Mouse (Mus musculus) heart, postnatal 14 days (tissue): Measurements from ENCODE around the gene Ptpre. TPM values are rescaled to one million over a fixed set of nuclear protein-coding genes. Genes with fewer than 3 reads are reported as not detected.

ENCODE experiments used
- DNase-seq, 2 experiments: peaks; one replicate each; pipeline ENCODE4 v3.0.0; 2021 to 2022
- intact Hi-C: fragments of 180-260 bp; cut with DNase I; formaldehyde crosslinking; loops from one replicate; pipeline ENCODE4 v1.15.1; 2025
- total RNA-seq, 2 experiments: library from RNA; stranded (reverse); gene quantifications; 2 replicates each; pipeline ENCODE4 v1.2.3; 2021

Gene Ptpre
- total RNA-seq, 2 experiments from 2014 or later, result 4.1 to 4.4 TPM

DNA sequence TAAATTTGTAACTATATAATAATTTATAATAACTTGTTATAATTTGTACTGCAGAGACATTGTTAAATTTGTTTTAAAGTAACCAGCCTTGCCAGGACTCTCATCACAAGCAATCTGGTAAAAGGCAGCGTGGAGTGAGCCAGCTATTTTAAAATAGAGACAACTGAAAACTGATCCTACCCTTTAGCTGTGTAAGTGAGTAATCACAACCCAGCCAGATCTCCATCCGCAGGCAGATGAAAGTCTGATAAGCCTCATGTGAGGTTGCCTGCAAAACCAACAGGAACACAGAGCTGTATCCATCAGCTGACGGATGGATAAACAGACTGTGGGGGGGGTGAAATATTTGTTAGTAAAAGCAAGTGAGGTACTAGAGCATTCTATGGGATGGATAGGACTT lies 62.8 kb downstream of the Ptpre start:
- DNase-seq, result no peak
- intact Hi-C loops, result no loop called here

DNA sequence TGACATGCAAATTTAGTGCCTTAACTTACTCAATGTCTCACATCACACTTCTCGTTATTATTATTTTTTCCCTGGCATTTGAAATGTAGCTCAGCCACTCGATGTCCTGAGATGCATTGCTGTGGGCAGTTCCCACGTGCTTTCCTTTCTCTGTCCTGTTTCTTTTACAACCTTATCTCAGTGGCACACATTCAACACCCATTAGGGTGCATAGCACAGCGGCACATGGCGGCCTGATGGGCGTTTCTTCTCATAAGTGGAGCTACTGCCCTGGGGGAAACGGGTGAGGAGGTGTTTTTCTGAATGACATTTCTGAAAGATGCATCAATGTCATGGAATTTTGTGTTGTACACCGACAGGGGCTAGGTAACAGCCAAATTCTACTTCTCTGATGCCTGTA lies 64.3 kb downstream of the Ptpre start:
- no peak for DNase-seq
- intact Hi-C loops, result no loop called here

DNA sequence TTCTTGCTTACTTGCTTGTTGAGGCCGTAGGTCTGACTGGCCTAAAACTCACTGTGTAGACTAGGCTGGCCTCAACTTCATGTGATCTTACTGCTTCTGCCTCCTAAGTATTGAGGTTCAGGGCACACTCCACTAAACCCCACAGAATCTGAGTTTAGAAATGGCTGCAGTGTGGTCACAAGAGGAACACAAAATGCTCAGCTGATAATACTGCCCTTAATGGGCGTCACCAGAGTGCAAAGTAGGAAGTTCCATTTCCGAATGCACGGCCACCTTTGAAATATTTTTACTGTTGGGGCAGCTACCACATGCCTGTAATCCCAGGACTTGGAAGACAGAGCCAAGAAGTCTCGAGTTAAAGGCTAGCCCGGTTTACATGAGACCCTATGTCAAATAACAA lies 65.0 kb downstream of the Ptpre start:
- intact Hi-C loops, result no loop called here
- DNase-seq, result no peak

DNA sequence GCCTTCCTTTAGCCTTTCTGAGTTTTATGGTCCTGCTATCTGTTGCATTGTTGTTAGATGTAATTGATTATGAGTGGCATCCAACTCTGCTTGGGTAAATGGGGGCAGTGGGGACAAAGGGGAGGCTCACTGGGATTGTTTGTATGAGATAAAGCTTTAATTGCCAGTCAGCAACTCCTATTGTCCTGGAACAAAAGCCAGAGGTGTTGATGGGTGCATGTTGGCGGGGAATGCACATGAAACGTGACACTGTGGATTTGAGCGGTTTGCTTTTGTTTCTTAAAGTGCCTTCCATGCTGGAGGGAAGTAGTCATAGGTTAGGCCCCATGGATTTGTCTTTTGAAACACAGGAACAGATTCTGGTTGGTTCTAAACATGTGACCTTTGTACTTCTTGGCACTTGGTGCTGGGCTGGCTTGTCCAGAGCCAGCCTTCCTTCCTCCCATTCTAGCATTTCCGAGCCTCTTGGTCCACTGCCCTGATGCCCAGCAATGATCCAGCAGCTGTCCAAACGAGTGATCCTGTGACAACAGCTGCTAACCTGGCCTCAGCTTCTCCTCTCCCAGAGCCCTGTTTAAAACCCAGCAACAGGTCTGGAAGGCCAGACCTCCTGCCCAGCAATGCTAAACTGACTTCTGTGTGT lies 65.7 kb downstream of the Ptpre start:
- intact Hi-C loops, result no loop called here
- peak; percentile 30 to 48 for DNase-seq

DNA sequence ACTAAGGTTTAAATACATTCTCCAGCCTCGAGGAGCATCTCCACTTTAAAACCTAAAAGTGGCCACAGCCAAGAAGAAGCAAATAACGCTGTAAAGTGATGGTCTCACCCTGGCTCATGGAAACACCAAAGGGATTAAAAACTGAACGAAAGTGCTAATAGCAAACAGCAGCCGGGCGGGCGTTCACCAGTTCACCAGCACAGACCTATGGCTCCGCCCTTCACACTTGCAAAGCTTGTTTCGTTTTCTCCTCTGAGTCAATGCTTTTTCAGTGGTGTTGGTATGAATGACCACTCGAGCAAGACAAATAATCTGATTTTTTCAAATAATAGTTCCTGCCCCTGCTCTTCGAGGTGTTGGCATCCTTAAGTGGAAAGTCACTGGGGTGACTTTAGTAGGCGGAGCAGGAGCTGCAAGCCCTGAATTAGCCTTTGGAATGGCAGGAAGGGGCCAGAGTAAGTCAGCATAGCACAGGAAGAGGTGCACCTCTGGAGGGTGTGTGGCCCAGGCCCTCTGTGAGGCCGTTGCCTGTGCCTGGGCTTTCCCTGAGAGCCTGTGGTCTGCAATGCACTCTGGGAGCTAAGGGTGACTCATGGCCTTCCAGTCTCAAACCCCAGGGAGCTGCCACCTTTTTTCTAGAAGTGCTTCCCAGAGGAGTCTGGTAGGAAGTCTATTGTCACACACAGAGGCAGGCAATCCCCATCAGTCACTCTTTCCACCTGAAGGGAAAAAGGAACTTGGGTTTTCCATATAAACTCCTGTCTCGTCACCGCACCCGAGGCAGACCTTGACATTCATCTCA lies 67.9 kb downstream of the Ptpre start:
- intact Hi-C loops, result no loop called here
- DNase-seq, result no peak

DNA sequence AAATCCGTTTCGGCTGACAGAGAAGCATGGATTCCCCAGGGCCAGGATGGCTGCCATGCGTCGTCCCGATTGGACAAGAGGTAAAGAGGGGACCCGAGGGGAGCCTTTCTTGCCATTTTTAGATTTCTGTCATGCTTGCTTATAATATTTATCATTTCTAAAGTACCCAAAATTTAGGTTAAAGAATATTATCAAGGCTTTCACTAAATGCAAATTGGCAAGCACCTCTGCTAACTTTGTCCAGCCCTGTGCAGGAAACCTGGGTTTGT lies 68.5 kb downstream of the Ptpre start:
- no peak for DNase-seq
- intact Hi-C loops, result no loop called here

DNA sequence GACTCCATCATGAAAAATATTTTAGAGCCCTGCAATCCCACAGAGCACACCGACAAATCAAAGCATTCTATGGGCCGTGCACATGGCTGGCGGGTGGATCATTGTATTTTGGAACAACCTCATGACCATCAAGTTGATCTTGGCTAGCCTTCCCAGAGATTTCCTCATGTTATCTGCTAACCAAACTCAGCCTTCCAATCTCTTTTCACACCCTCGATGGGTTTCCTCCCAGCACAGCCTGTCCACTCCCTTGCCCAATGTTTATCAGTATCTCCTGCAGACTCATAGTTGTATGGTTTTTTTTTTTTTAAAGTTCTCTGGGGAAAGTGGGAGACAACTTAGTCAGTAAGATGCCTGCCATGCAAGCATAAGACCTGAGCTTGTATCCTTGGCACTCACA lies 70.9 kb downstream of the Ptpre start:
- no peak for DNase-seq
- intact Hi-C loops, result no loop called here

DNA sequence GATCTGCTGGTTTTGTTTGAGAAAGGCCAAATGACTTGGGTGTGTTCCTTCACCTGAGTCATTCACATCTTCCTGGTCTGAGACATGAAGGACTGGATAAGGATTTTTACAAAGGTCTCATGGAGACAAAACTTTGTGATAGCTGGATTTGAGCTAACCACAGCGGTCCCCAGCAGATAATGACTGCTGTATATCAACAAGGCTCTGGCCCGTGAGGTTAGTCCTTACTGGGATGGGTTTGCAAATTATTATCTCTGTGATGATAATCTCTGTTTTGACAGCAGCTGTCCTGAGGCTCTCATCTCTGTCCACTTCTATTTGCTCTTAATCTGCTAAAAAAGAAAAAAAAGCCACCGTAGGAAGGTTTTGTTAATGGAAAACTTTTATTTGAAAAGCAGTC lies 71.7 kb downstream of the Ptpre start:
- intact Hi-C loops, result no loop called here
- no peak for DNase-seq

DNA sequence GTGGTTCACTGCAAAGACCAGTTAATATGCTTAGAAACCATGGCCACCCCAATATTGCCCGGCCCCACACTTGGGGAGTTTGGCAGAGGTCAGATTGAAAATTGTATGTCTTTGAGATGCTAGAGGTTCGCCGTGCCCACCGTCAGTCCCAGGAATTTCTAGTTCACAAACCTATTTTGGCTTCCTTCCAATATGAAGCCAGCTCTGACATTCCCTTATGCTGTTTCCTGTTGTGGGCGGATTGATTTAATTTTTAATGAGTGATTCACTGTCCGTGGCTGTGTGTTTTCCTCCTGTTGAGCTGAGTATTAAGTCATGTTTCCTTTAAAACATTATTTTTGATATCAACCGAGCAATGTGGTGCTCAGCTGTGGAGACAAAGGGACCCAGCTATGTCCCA lies 72.4 kb downstream of the Ptpre start:
- intact Hi-C loops, result no loop called here
- DNase-seq, result no peak

DNA sequence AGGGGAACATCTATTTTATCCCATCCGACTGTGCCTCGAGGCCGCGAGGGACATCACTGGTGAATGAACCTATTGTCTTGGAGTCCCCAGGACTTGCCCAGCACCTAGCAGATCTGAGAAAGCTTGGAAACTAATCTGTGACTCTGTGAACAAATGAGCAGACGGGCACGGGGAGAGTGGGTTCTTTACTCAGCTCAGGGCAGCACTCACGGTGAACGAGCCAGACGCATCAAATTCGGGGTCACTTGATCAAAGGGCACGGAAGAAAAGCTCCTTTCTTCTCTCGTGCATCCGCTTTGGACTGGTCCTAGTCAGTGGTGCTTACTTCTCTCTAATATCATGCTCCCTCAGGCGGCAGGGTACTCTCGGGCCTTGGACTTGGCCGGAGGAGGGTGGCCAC lies 75.0 kb downstream of the Ptpre start:
- intact Hi-C loops, result no loop called here
- DNase-seq, result no peak

DNA sequence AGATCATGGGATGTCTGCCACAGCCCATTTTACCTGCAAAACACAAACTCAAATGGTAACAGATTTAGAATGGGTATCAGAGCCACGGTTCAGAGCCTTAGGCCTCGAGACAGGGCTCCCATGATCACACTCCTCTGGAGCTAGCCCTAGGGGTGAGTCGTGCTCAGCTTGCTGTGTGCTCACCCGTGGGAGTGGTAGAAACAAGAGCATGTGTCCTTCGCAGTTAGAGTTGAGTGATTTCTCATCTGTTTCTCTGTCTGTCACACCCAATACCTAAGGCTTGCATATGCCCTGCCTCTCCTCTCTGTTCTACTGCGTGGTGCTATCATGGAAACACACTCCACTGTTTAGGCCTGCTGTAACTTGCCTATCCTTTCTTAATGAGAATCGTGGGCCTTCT lies 75.5 kb downstream of the Ptpre start:
- DNase-seq, result no peak
- intact Hi-C loops, result no loop called here

DNA sequence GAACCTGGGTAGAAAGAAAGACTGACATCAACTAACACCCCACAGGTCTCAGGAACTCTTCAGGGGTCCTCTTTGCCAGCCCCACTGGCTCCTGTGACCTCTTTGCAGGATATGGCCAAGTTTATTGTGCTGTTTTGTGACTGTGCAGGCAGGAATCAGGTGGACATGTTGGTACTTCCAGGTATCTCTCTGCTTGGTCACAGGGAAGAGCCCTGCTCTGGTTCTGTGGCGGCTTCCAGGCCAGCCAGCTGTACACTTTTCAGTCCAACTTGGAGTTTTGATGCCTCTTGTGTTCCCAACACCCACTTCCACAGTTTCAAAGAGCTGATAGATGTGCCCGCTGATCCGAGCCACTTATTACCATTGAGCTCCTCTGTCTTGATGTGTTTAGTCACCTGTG lies 76.1 kb downstream of the Ptpre start:
- DNase-seq, result no peak
- intact Hi-C loops, result no loop called here

DNA sequence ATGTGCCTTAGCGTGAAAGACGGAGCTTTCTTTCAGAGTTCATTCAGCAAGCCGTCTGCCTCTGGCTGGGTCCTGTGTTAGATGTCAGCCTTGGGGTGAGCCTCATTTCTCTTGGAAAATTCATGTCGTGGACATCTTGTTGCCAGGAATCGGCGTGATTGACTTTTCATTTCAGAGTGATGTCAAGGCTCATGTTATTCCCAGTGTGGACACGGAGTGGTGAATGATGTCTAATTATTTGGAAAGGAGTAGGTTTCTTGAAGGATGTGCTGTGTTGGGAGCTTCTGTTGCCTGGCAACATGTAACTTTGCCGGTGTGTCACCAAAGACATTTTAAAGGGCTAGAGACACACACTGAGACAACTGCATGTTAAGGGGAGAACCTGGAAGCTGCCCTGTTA lies 77.6 kb downstream of the Ptpre start:
- intact Hi-C loops, result no loop called here
- no peak for DNase-seq

DNA sequence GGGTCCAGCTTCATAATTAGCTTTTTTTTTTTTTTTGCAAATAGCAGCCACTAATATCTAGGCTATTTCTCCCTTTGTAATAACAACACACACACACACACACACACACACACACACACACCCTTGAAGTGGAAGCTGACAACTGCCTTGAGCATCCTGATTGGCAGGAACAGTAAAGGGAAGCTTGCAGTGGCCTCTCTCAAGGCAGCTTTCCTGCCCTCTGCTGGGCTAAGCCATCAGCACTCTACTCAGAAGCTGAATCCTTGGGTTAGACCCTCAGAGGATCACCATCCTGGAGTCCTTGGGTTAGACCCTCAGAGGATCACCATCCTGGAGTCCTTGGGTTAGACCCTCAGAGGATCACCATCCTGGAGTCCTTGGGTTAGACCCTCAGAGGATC lies 79.2 kb downstream of the Ptpre start:
- intact Hi-C loops, result loop anchor here (2.0 kb wide), 1 partner anchor 80 kb away; the partner anchor contains the start of gene Ptpre

DNA sequence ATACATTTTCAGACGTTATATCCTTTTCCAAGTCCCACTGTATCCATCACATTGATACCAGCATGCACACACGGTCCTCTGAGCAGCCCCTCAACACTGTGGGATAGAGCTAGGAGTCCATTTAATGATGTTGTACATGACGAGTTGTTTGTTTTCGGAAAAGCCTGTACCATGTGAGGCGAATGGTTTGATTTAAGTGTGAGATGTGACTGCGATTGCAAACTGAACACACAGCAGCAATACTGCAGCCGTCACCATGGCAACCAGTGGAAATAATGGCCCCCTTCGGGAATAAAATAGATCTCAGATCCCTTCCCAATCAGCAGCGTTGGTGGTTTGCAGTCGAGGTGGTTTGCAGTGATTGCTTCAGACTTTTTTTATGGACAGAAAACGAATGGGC lies 80.5 kb downstream of the Ptpre start:
- intact Hi-C loops, result loop anchor here (2.0 kb wide), 1 partner anchor 81 kb away; the partner anchor contains the start of gene Ptpre

More for the DNA sequence above, 79.2 kb downstream of the Ptpre start:
- peak; percentile 15 to 37 for DNase-seq

DNA sequence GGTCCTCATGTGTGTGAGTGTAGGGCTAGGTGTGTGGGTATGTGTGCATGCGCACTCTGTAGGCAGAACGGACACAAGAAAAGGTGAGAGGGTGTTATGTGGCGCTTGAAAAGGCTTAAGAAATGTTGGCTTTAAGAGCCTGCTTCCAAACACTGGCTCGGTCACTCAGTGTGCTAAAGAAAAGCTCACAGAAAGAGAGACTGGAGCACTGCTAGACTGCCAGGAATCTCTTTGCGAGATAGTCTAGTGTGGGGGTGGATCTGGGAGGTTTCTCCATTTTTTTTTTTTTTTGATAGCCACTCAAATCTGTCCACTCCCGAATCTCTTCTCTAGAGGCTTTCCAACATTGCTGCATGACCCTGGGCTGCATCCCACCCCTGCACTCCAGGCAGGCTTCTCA lies 84.4 kb downstream of the Ptpre start:
- no peak for DNase-seq
- intact Hi-C loops, result no loop called here

More for the DNA sequence above, 80.5 kb downstream of the Ptpre start:
- DNase-seq, result no peak

DNA sequence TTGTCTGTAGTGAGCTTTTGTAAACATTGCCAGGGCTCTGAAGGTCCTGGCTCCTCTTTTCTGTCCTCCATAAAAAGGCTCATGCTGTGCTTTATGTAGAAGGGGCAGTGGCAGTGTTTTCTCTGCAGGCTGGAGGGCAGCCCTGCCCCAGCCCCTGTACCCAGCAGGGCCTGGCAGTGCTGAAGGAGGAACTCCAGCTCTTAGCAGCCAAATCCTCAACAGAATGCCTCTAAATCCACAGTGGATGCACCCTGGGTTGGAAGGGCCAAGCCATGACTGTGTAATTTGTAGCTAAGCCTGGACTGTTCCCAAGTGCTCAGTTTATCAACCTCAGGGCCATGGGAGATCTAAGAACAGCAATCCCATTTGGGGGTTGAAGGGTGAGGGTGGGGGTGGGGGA lies 85.0 kb downstream of the Ptpre start:
- DNase-seq, result no peak
- intact Hi-C loops, result no loop called here

DNA sequence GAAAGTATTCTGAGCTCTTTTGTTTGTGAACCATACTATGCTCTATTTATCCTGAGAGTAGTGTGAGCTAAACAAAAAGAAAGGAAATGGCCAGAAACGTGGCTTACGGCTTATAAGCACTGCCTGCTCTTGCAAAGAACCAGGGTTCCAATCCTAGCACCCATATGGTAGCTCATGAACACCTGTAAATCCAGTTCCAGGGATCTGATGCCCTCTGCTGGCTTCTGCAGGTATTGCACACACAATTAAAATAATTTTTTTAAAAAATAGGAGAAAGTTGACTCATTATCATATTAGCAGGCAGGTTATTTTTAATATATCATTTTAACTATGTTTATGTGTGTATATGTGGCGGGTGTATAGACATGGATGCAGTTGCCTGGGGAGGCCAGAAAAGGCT lies 87.6 kb downstream of the Ptpre start:
- DNase-seq, result no peak
- intact Hi-C loops, result loop anchor here (1.0 to 5.0 kb wide), 2 partner anchors 88 to 138 kb away; partner anchors contain the start of gene Ptpre

DNA sequence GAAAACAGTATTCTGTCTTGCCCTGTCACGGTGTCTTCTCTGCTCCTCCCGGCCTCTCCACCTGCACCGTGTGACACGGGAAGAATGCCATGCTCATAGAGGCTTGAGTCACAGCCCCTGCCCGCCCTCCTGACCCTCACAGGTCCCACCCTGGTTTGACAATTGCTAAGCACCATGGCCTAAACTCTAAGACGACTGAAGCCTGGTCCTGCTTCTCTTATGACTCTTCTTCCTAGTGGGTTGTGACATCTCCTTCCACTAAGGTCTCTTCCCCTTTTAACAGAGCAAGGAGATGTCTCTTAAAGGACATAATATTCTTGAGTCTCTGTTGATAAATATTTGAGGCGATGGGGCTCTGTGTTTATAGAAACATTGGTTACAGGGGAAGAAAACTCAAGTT lies 91.1 kb downstream of the Ptpre start:
- no peak for DNase-seq
- intact Hi-C loops, result loop anchor here (5.0 kb wide), 1 partner anchor 141 kb away; no protein-coding TSS in a partner anchor

DNA sequence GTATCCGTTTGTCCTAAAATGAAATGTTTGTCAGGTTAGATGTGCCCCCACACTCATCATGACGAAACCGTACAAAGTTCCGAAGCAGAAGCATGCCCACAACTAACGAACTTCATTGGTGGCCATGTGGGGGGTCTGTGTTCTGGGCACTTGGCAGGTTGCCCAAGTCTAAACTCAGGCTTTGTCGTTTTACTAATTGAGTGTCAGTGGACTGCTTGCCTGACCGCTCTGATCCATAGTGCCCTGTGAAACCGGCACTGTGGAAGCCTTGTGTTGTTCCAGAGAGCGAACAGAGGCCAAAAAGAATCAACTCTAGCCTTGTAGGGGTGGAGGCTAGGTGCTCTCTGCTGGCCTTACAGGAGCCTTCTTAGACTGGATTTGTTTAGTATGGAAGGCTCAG lies 91.7 kb downstream of the Ptpre start:
- no peak for DNase-seq
- intact Hi-C loops, result loop anchor here (5.0 kb wide), 1 partner anchor 142 kb away; no protein-coding TSS in a partner anchor

DNA sequence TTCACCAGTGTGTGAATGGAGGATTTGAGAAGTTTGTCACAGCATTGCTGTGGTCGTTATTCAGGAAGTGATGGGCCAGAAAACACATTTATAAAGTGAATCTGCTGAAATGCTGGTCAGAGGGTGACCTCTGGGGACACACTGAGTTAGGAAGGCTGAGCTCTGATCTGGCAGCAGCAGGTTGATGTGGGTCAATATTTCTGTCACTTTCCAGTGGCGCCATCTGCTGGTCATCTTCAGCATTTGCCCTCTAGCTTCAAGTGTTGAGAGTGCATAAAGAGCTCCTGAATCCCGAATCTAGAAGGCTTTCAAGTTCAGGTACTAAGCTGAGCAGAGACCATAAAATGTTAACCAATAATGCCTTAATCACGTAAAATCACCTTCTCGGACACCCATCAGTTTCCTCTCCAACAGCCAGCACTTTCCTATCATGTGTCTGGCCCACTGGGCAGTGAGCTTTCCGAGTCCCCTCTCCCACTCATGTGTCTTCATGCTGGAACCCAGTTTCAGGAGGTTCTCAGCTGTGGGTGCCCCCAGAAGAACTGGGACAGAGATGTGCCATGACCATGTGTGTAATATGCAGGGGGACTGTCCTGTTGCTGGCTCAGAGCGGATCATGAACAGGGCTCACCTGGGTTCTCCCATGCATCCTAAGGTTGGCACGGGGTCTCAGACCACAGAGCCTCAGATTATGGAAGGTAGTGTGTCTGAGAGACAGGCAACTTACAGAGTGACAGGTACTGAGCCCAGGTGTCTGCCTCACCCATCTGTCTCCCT lies 94.7 kb downstream of the Ptpre start:
- DNase-seq, result peak; percentile 78 to 85
- intact Hi-C loops, result loop anchor here (1.0 to 10.0 kb wide), 3 partner anchors 95 to 227 kb away; partner anchors contain the start of gene Ptpre
